Mouse (Mus musculus) embryonic stem cell, embryonic (primary cell): ENCODE data around the gene Litaf.

ENCODE experiments used
- CTCF ChIA-PET, 4 experiments: fragments of 300-600 bp in 2 of 4; fragments of 350-600 bp in 2 of 4; sonication (Branson Sonifier 250); formaldehyde crosslinking; loops; one replicate each; lab custom pipeline; 2022; ENCODE audit warnings: inconsistent platforms in 2 of 4; lab: Charles Lee
- POLR2A ChIA-PET, 4 experiments: fragments of 300-600 bp in 2 of 4; fragments of 350-600 bp in 2 of 4; sonication (Branson Sonifier 250); formaldehyde crosslinking; loops; one replicate each; lab custom pipeline; 2022; ENCODE audit warnings: antibody characterized with exemption in 4 of 4, inconsistent platforms in 1 of 4; lab: Charles Lee

Litaf gene

DNA sequence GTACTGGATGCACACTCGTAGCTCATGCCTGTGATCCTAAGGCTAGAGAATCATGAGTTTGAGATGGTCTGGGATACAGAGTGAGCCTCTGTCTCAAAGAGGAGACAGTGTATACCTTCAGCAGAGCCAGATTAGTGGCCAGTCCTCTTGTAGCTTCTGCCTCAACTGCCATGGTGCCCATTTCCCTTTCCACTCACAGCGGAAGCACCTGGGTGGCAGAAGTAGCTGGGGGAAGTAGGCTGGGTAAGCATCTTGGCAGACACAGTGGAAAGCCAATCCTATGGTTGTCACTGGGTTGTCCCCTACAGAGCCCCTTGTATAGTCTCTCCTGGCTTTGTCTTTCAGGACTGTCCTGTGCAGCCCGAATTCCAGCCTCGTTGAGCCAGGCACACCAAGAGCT, 5.9 kb upstream of the Litaf start:
- CTCF ChIA-PET = interaction anchor here in 3 of 4 experiments (1.1 to 2.0 kb wide), 7 partner anchors 10 to 198 kb away, joined by 3 to 9 read pairs (median 4); no protein-coding TSS in a partner anchor
- POLR2A ChIA-PET = interaction anchor here in 3 of 4 experiments (0.6 to 5.8 kb wide), 9 partner anchors 10 to 123 kb away, joined by 3 to 24 read pairs (median 5); partner anchors contain the start of gene Snn (in 1 of the 3)

GRCm38 (mm10) chr16:11071176-11071575, 5.2 kb upstream of the Litaf start:
- POLR2A ChIA-PET = interaction anchor here in 2 of 4 experiments (0.9 to 5.8 kb wide), 5 partner anchors 9 to 67 kb away, joined by 3 to 24 read pairs (median 5); partner anchors contain the start of gene Snn (in 1 of the 2)
- CTCF ChIA-PET = interaction anchor here in 2 of 4 experiments (0.6 to 2.0 kb wide), 3 partner anchors 36 to 746 kb away, joined by 4 to 9 read pairs (median 6); no protein-coding TSS in a partner anchor

DNA sequence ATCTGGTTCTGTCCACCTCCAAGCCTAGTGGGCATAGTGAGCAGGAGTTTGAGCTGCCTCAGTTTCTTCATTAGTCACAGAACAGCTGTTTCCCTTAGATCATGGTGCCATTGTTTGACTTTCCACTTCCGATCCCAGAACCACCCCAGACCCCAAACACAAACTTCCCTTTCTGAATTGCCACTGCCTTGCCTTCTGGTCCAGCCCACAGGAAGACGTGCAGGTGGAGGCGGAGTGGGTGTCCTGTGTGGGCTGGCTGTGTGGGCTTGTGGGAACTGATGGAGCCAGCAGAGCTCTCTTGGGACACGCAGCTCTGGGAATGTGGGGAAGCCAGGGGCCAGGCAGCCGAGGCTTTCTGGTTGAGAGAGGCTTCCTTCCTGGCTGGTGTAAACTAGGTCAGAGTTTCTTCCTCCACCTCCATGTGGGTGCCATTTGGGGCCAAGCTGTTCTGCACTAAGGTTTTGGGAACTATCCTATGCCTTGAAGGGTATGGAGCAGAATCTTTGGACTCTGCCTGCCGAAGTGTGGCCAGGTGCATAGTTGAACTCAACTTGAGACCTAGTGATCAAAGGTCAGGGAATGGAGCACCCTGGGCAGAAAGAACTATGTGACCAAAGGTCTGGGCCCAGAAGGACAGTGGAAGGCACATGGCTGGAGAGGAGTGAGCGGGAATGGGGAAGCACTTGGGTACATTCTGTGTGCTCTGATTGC, 3.9 kb upstream of the Litaf start:
- POLR2A ChIA-PET = interaction anchor here in 2 of 4 experiments (0.8 to 5.8 kb wide), 7 partner anchors 8 to 18 kb away, joined by 3 to 24 read pairs (median 3); partner anchors contain the start of gene Snn (in 2 of the 2)
- CTCF ChIA-PET = interaction anchor here in 2 of 4 experiments (1.0 to 1.1 kb wide), 2 partner anchors 17 to 167 kb away, joined by 3 read pairs; no protein-coding TSS in a partner anchor

DNA sequence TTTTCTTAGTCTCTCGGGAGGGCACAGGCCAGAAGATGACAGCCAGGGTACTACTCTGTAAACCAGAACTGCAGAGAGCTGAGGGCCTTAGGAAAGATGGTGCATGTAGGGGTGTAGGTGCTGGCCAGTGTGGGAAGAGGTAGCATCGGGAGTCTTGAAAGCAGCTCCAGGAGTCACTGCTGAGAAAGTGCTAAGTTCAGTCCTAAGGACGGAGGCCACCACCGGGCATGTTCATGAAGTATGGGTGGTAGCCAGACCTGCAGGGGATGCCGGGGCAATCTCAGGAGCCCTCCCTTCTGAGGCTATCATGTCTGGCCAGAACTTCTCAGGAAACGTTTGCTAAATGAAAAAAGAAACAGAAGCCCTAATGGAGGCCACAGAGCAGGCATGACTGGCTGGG, 3.3 kb upstream of the Litaf start:
- POLR2A ChIA-PET = interaction anchor here in 2 of 4 experiments (0.5 to 5.8 kb wide), 7 partner anchors 7 to 468 kb away, joined by 3 to 24 read pairs (median 3); partner anchors contain the start of gene Snn (in 2 of the 2)
- CTCF ChIA-PET = interaction anchor here in 2 of 4 experiments (0.7 to 1.1 kb wide), 3 partner anchors 18 to 167 kb away, joined by 3 read pairs; no protein-coding TSS in a partner anchor

- CTCF ChIA-PET = interaction anchor here in 2 of 4 experiments (0.7 to 1.1 kb wide), 2 partner anchors 18 to 41 kb away, joined by 3 read pairs; no protein-coding TSS in a partner anchor
- POLR2A ChIA-PET = interaction anchor here in 2 of 4 experiments (0.5 to 1.5 kb wide), 4 partner anchors 13 to 468 kb away, joined by 3 read pairs; no protein-coding TSS in a partner anchor
Measured at GRCm38 (mm10) chr16:11068666-11069065, 2.7 kb upstream of the Litaf start.

GRCm38 (mm10) chr16:11066833-11067191, 855 bp upstream of the Litaf start:
- CTCF ChIA-PET = interaction anchor here in 2 of 4 experiments (0.6 to 3.4 kb wide), 4 partner anchors 31 to 379 kb away, joined by 3 to 23 read pairs (median 5); no protein-coding TSS in a partner anchor
- POLR2A ChIA-PET = interaction anchor here in 3 of 4 experiments (0.6 to 2.7 kb wide), 23 partner anchors 8 to 291 kb away, joined by 3 to 13 read pairs (median 4); partner anchors contain the start of genes Gspt1 (in 1 of the 3), Rsl1d1 (in 1 of the 3), Snx29 (in 1 of the 3) and Txndc11 (in 1 of the 3)

DNA sequence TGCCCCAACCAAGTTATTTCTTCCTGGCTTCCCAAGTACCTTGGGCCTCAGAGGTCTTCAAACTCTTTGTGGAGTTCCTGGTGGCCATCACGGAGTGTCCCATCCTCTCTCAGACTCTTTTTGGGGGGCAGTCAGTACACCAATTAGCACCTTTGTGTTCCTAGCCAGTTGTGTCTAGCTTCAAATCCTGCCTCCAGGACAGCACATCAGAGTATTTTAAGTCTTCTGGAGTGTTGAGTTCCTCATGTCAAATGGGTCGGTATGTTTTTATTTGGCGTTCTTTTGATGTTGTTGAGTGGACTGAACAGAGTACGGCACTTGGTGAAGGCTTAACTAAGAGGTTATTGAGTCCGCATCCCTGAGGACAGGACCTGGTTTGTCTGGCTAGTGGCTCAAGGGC, 526 bp downstream of the Litaf start:
- POLR2A ChIA-PET = interaction anchor here in 3 of 4 experiments (0.6 to 2.7 kb wide), 28 partner anchors 9 to 294 kb away, joined by 3 to 17 read pairs (median 4); partner anchors contain the start of genes Gspt1 (in 1 of the 3), Snx29 (in 1 of the 3) and Zc3h7a (in 1 of the 3)
- CTCF ChIA-PET = interaction anchor here (0.6 to 3.4 kb wide), 7 partner anchors 24 to 240 kb away, joined by 3 to 23 read pairs (median 3); partner anchors contain the start of gene Zc3h7a (in 1 of the 4)

GRCm38 (mm10) chr16:11064742-11065141, 1.2 kb downstream of the Litaf start:
- POLR2A ChIA-PET = interaction anchor here in 3 of 4 experiments (0.7 to 2.7 kb wide), 20 partner anchors 8 to 258 kb away, joined by 3 to 17 read pairs (median 4); partner anchors contain the start of gene Snx29 (in 1 of the 3)
- CTCF ChIA-PET = interaction anchor here in 3 of 4 experiments (0.6 to 3.4 kb wide), 5 partner anchors 24 to 233 kb away, joined by 3 to 23 read pairs (median 3); partner anchors contain the start of gene Zc3h7a (in 1 of the 3)

DNA sequence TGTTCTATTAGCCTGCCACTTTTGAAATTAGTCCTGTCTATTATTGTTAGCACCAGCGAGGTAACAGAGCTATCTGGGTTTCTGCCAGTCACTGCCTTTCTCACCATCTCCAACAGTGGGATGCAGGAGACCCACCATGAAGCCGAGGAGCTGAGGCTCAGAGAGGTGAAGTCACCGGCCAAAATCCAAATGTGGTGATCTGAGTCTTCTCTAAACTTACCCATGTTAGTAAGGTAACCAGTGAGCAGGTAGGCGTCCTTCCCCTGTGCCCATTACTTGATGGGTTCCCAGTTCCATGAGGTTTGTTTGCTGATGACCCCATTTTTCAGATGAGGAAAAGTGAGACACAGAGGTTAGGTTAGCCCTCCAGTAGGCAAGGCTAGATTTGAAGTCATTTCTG, 1.6 kb downstream of the Litaf start:
- CTCF ChIA-PET = interaction anchor here in 1 of 4 experiments (1.5 kb wide), 1 partner anchor 111 kb away, joined by 6 read pairs; the partner anchor contains the start of gene Zc3h7a
- POLR2A ChIA-PET = interaction anchor here in 2 of 4 experiments (0.7 to 2.6 kb wide), 12 partner anchors 8 to 106 kb away, joined by 3 to 17 read pairs (median 6); no protein-coding TSS in a partner anchor

- POLR2A ChIA-PET = interaction anchor here in 2 of 4 experiments (1.2 to 3.7 kb wide), 3 partner anchors 9 to 140 kb away, joined by 3 to 24 read pairs (median 5); partner anchors contain the start of gene Rsl1d1 (in 1 of the 2)
- CTCF ChIA-PET = interaction anchor here in 3 of 4 experiments (0.6 to 1.0 kb wide), 3 partner anchors 29 to 173 kb away, joined by 3 to 10 read pairs (median 5); no protein-coding TSS in a partner anchor
Measured at GRCm38 (mm10) chr16:11062794-11063721, 2.9 kb downstream of the Litaf start.

DNA sequence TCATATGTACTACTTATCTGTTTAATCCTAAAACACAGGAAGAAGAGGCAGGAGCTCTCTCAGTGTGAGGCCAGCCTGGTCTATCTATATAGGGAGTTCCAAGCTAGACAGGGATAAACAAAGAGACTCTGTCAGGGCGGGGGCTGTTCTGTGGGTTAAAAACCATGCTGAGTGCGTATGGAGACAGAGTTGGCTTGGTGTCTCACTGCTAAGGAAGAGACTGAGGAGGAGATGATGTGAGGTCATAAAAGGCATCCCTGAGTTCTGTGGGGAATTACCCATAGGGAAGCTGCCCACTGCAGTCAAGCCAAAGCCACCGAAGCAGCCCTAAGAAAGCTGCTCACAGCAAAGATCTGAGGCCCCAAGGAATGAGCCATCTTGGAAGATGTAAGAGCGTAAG, 5.3 kb downstream of the Litaf start, which contains the start of gene Snn:
TSS of gene Snn (plus strand) at position 301 of the 400 bp plus-strand sequence.
- POLR2A ChIA-PET = interaction anchor here in 3 of 4 experiments (0.6 to 3.7 kb wide), 6 partner anchors 9 to 68 kb away, joined by 3 to 24 read pairs (median 3); no protein-coding TSS in a partner anchor
- CTCF ChIA-PET = interaction anchor here in 2 of 4 experiments (0.6 to 0.9 kb wide), 4 partner anchors 14 to 237 kb away, joined by 3 to 4 read pairs (median 3); no protein-coding TSS in a partner anchor

GRCm38 (mm10) chr16:11055916-11056315, 10.0 kb downstream of the Litaf start:
- ChIA-PET CTCF (interaction anchor here in 2 of 4 experiments (1.0 to 1.6 kb wide), 5 partner anchors 9 to 177 kb away, joined by 3 to 5 read pairs (median 4); no protein-coding TSS in a partner anchor), POLR2A (interaction anchor here in 3 of 4 experiments (1.2 to 2.3 kb wide), 5 partner anchors 9 to 15 kb away, joined by 3 to 17 read pairs (median 5); partner anchors contain the start of gene Litaf (in 1 of the 3))

- CTCF ChIA-PET = interaction anchor here in 2 of 4 experiments (0.5 to 1.6 kb wide), 6 partner anchors 8 to 176 kb away, joined by 3 to 5 read pairs (median 3); no protein-coding TSS in a partner anchor
- POLR2A ChIA-PET = interaction anchor here (0.5 to 2.3 kb wide), 12 partner anchors 8 to 335 kb away, joined by 3 to 17 read pairs (median 4); partner anchors contain the start of genes Litaf (in 1 of the 4) and Zc3h7a (in 1 of the 4)
Measured at GRCm38 (mm10) chr16:11054871-11055270, 11.1 kb downstream of the Litaf start.

- CTCF ChIA-PET = no interaction called here
Measured at GRCm38 (mm10) chr16:11054409-11054808, 11.5 kb downstream of the Litaf start.

DNA sequence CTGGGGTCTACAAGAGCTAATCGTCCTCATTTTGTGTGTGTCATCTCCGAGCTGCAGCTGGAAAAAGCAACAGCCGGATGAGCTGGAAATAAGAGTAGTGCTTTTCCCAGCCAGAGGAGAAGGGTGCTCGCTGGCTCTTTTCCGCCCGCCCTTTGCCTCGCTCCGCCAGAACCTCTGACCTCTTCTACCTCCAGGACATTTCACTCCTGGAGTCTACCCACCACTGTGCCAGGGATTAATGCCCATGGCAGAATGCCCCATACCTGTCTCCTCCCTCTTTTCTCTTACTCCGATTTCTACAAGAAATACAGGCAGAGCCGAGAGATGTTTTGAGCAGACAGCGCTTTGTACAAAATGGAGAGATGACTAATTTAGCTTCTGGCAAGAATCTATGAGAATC, 14.8 kb downstream of the Litaf start:
- POLR2A ChIA-PET = interaction anchor here in 3 of 4 experiments (0.8 to 3.1 kb wide), 13 partner anchors 10 to 309 kb away, joined by 3 to 12 read pairs (median 3); partner anchors contain the start of genes Snn (in 2 of the 3), Litaf (in 1 of the 3) and Snx29 (in 1 of the 3)
- CTCF ChIA-PET = interaction anchor here in 3 of 4 experiments (1.5 to 3.0 kb wide), 4 partner anchors 15 to 17 kb away, joined by 3 to 8 read pairs (median 7); no protein-coding TSS in a partner anchor

More at GRCm38 (mm10) chr16:11054409-11054808, 11.5 kb downstream of the Litaf start:
- POLR2A ChIA-PET = interaction anchor here in 3 of 4 experiments (0.5 to 1.2 kb wide), 4 partner anchors 10 to 188 kb away, joined by 3 to 5 read pairs (median 4); partner anchors contain the start of gene Litaf (in 1 of the 3)
